Mouse (Mus musculus): ENCODE results near the gene Tgfb1. TPM values are rescaled to one million over a fixed set of nuclear protein-coding genes. Genes with fewer than 3 reads are reported as not detected.

The Tgfb1 gene
- polyA plus RNA-seq (2014; fragmentation: Illumina TruSeq; extraction: RNeasy Lipid Tissue Mini Kit (QIAGEN cat#74804)), result 0.74 TPM

GRCm38 (mm10) chr7:25686680-25687531 is at the start of gene Tgfb1:
Tgfb1 (plus strand) TSS chr7:25687002.

GRCm38 (mm10) chr7:25658657-25659472 is 27.9 kb upstream of the Tgfb1 start, which contains the start of the genes Bckdha and Exosc5:
Bckdha (minus strand) TSS chr7:25658981.
Exosc5 (plus strand) TSS chr7:25659164.

GRCm38 (mm10) chr7:25674719-25675300 is 12.0 kb upstream of the Tgfb1 start, which contains the start of gene Tmem91:
Tmem91 (minus strand) TSS chr7:25675166.

DNA sequence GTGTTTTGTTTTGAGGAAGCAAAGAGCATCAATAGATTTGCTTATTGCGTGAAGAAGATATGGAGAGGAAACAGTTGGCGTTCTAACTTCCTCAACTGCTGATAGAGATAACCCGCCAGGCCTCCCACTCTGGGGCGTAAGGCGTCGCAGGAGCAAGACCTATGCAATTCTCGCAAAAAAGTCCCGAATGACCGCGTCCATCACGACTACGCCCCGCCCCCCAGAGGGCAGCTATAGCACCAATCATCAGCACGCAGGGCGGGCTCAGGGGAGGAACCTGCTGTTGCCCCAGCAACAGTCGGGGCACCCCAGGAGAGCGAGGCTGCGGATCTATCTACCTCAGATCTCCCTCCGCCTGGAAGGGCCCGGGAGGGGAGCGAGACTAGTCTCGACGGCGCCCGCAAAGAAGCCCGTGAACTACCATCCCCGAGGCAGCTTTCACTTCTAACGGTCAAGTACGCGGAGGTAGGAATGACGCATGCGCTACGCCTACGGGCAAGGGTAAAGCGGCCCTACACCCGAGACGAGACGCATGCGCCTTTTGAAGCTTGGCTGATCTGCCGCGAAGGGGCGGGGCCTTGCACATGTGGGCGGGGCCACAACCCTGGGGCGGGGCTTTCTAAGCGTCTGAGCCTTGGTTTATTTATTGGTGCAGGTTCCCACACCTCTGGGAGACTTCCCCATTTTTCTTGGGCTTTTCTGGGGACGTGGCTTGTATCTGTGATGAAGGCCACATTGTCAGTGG is 6.1 kb upstream of the Tgfb1 start, which contains the start of gene B9d2:
B9d2 (plus strand) TSS at position 267 of the 745 bp plus-strand sequence.

DNA sequence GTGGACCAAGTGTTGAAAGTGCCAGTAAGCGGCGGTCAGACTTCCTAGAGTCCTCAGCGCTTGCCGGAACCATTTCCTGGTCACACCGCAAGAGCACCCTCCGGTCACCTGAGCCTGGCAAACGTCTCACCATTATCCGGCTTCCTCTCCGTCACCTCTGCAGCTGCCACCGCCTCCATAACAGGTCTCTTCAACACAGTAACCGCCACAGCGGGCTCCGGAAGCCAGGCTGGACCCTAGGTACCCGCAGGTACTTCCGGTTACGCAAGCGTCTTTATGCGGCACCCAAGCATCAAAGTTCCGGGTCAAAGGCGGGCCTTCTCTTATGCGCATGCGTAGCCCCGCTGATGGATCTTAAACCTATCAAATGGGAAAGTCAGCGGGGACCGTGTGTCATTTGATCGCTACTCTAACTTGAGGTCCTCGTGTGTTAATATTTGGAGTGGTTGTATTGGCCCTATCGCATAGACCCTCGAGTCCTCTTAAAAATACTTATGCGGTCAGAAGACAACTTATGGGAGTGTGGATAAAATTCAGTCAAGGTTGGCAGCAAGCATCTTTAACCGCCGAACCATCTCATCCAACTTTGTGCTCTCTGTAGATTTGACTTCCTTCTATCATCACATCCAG is 32.1 kb downstream of the Tgfb1 start, which contains the start of gene Ccdc97:
Ccdc97 (minus strand) TSS at position 301 of the 630 bp plus-strand sequence.

Other genes with a start within 250 kb of the Tgfb1 start
- gene Ceacam1, start 209.4 kb upstream of the Tgfb1 start, polyA plus RNA-seq (2014; fragmentation: Illumina TruSeq; extraction: RNeasy Lipid Tissue Mini Kit (QIAGEN cat#74804)), result 8.6 TPM
- gene Ceacam2, start 147.1 kb upstream of the Tgfb1 start, polyA plus RNA-seq (2014; fragmentation: Illumina TruSeq; extraction: RNeasy Lipid Tissue Mini Kit (QIAGEN cat#74804)), result 0.31 TPM
- not detected for gene Erich4, start 71.1 kb upstream of the Tgfb1 start, polyA plus RNA-seq (2014; fragmentation: Illumina TruSeq; extraction: RNeasy Lipid Tissue Mini Kit (QIAGEN cat#74804))
- gene Dmac2, start 67.6 kb upstream of the Tgfb1 start, polyA plus RNA-seq (2014; fragmentation: Illumina TruSeq; extraction: RNeasy Lipid Tissue Mini Kit (QIAGEN cat#74804)), result 9.7 TPM
- gene B3gnt8, start 60.3 kb upstream of the Tgfb1 start, polyA plus RNA-seq (2014; fragmentation: Illumina TruSeq; extraction: RNeasy Lipid Tissue Mini Kit (QIAGEN cat#74804)), result 0.51 TPM
- gene Bckdha, start 28.0 kb upstream of the Tgfb1 start, polyA plus RNA-seq (2014; fragmentation: Illumina TruSeq; extraction: RNeasy Lipid Tissue Mini Kit (QIAGEN cat#74804)), result not detected
- gene Exosc5, start 27.8 kb upstream of the Tgfb1 start, polyA plus RNA-seq (2014; fragmentation: Illumina TruSeq; extraction: RNeasy Lipid Tissue Mini Kit (QIAGEN cat#74804)), result 0.60 TPM
- not detected for gene Tmem91, start 11.8 kb upstream of the Tgfb1 start, polyA plus RNA-seq (2014; fragmentation: Illumina TruSeq; extraction: RNeasy Lipid Tissue Mini Kit (QIAGEN cat#74804))
- gene B9d2, start 6.2 kb upstream of the Tgfb1 start, polyA plus RNA-seq (2014; fragmentation: Illumina TruSeq; extraction: RNeasy Lipid Tissue Mini Kit (QIAGEN cat#74804)), result not detected
- 1.5 TPM for gene Ccdc97, start 32.1 kb downstream of the Tgfb1 start, polyA plus RNA-seq (2014; fragmentation: Illumina TruSeq; extraction: RNeasy Lipid Tissue Mini Kit (QIAGEN cat#74804))
- 65.2 TPM for gene Hnrnpul1, start 67.8 kb downstream of the Tgfb1 start, polyA plus RNA-seq (2014; fragmentation: Illumina TruSeq; extraction: RNeasy Lipid Tissue Mini Kit (QIAGEN cat#74804))
- 127 TPM for gene Axl, start 101.7 kb downstream of the Tgfb1 start, polyA plus RNA-seq (2014; fragmentation: Illumina TruSeq; extraction: RNeasy Lipid Tissue Mini Kit (QIAGEN cat#74804))
- gene Cyp2s1, start 129.9 kb downstream of the Tgfb1 start, polyA plus RNA-seq (2014; fragmentation: Illumina TruSeq; extraction: RNeasy Lipid Tissue Mini Kit (QIAGEN cat#74804)), result 3.5 TPM
- gene Cyp2b10, start 210.6 kb downstream of the Tgfb1 start, polyA plus RNA-seq (2014; fragmentation: Illumina TruSeq; extraction: RNeasy Lipid Tissue Mini Kit (QIAGEN cat#74804)), result 0.54 TPM

All from ovary, adult 10 weeks (tissue).